Mouse (Mus musculus) left cerebral cortex, postnatal 25 days (tissue): ENCODE data around the gene Olah. TPM values are rescaled to one million over a fixed set of nuclear protein-coding genes. Genes with fewer than 3 reads are reported as not detected.
"Not testable (repeated sequence)": the region's sequence is repeated elsewhere in the genome, so short reads cannot be mapped to it uniquely, and the experiment has no call there.

Source experiments
- DNase-seq, 2 experiments: peaks; one replicate each; pipeline ENCODE4 v3.0.0; 2022; ENCODE audit warnings: low spot score in 2 of 2, mixed read lengths in 1 of 2
- intact Hi-C: fragments of 180-260 bp; cut with DNase I; formaldehyde crosslinking; loops from one replicate; pipeline ENCODE4 v1.15.1; 2025
- total RNA-seq, 2 experiments: library from RNA; stranded (reverse); gene quantifications; 2 replicates each; pipeline ENCODE4 v1.2.3; 2021

Gene Olah
- under 1 TPM in 1 of 2 experiments, not detected in 1; 0.18 TPM for total RNA-seq

DNA sequence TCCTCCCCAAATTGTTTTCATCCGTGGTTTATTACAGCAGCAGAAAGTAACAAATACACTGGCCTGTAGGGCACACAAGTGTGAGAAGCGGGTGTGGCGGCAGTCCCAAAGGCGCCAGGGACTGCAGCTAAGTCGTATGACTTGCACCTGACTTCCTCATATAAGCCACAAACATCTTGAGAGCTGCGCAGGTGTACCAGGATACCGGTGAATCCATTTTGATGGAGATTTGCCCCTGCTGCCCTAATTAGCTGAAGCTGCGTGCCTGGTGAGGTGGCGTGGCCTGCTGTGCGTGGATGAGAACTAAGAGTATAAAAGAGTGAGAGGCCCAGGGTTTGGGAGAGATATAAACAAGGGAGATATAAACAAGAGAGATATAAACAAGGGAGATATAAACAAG is at the start of gene Olah:
TSS of gene Olah (minus strand) at position 101 of the 400 bp plus-strand sequence.
- intact Hi-C loops, DNase-seq: not testable (repeated sequence)

DNA sequence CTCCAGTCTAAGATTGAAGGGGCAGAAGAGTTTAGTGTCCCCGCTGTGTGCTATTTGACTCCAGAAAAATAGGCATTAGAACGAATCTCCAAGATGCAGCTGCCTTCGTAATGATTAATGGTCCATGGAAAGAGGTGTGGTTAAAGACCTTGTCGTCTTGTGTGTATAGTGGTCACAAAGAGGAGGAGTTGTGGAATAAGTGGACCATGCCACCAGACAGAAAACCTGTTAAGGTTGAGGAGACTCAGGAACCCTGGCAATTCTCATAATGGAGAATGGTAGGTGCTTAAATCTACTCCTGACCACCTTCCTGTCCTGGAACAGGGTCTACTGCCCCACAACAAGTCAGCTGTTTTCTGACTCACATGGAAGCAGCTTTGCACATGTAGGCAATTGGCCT is 49.0 kb upstream of the Olah start:
- DNase-seq, result no peak
- intact Hi-C loops, result no loop called here

GRCm38 (mm10) chr2:3444206-3444605 is 47.2 kb upstream of the Olah start:
- intact Hi-C loops, result no loop called here
- DNase-seq, result peak in 1 of 2 experiments; percentile 19

- intact Hi-C loops, result no loop called here
- DNase-seq, result no peak
These were observed 40.9 kb upstream of the Olah start for GRCm38 (mm10) chr2:3437956-3438355.

- intact Hi-C loops, result no loop called here
- DNase-seq, result no peak
These were observed 38.5 kb upstream of the Olah start for GRCm38 (mm10) chr2:3435369-3436061.

DNA sequence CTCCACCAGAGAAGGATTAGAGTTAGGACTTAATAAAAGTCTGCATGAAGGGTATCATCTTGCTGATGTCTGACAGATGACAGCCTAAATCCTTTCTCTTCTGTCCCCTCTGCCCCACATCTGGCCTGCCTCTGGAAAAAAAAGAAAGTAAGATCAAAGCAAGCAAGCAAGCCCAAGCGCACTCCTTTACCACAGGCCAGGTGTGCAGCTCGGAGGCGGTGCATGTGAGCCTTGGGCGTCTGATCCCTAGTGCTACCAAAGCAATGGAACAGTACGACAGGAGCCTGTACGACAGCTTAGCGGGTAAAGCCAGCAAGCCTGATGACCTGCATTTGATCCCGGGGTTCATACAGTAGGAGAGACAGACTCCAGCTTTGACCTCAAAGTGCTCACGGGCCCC is 33.9 kb upstream of the Olah start:
- intact Hi-C loops, result no loop called here
- no peak for DNase-seq

DNA sequence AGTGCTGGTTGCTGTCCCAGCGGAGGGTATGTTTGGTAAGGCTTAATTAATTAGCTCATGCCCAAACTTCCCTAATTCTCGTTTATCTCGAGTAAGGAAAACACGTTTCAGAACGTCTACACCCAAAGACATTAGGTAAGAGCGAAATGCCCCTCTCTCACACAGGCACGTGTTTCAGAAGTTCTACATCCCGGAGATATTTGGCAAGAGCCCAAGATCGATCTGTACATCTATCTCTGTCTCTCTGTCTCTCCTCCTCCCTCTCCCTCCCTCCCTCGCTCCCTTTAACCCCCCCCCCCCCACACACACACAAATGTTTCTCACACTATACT is 27.5 kb upstream of the Olah start:
- no peak for DNase-seq
- intact Hi-C loops, result loop anchor here (2.0 kb wide), 1 partner anchor 50 kb away; the partner anchor contains the start of gene Suv39h2

DNA sequence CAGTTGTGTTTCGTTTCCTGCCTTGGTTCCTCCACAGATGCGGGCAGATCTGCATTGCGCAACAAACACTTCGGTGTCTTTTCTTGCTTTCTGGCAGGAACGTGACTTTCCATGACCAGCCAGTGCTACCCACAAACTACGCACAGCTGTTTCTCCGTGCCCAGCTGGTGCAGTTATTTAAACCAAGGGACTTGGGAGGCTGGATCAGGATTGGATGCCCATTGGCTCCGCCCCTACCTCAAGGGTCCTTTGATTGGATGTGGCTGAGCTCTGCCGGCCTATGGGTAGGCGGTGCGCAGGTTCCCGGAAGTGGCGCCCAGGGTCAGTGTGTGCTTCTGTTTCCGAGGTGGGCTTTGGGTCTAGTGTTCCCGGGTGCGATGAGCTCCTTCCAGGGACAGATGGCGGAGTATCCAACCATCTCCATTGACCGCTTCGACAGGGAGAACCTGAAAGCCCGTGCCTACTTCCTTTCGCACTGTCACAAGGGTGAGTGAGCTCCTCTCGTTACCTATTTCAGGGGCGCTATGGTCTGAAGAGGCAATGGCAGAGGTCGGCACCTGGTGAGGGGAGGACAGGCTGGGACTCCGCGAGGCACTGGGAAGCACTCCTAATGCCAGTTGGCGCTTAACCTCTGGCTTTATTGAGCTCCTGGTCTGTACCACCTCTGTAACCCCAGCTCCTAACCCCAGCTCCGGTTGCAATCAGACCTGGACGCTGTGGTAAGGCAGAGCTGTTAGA is 27.0 kb upstream of the Olah start, which contains the start of gene Dclre1c:
TSS of gene Dclre1c (plus strand) at position 291 of the 738 bp plus-strand sequence.
- intact Hi-C loops, result loop anchor here (2.0 kb wide), 1 partner anchor 51 kb away; the partner anchor contains the start of gene Suv39h2
- DNase-seq, result peak; percentile 91 to 97

DNA sequence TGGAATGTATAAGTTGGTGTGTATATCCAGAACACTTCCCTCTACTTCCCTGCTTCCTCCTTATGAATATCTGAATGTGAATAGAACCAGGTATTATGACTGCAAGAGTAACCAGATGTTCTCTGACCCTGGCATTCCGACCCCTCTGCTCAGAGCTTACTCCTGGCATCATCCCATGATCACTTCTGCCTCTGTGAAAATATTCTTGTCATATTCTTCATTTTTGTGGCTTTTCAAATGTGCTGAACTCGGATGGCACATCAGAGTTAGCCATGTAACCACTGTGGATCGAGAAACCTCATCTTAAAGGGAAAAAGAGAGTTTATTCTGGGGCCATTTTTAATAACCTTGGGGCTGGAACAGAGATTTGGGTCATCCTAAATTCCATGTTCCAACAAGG is 25.5 kb upstream of the Olah start, which contains the start of gene Meig1:
TSS of gene Meig1 (minus strand) at position 101 of the 400 bp plus-strand sequence.
- intact Hi-C loops, result no loop called here
- no peak for DNase-seq

DNA sequence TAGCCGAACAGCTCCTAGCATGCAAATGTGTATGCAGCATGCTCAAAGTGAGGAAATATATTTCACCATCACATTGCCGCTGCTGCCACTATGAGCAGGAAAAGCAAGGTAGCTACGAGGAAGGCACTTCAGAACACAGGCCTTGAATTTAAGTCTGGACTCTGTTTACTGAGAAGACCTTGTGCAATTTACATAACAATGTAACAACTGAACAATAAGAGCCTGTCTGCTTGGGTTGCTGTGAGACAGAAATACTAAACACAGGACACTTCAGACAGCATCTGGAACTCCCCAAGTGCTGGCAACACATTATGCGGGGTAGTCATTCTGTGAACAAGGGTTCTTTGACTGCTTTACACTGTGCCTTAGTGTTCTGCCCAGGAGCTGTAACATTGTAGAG is 23.1 kb upstream of the Olah start:
- intact Hi-C loops, result no loop called here
- DNase-seq, result peak in 1 of 2 experiments; percentile 25

DNA sequence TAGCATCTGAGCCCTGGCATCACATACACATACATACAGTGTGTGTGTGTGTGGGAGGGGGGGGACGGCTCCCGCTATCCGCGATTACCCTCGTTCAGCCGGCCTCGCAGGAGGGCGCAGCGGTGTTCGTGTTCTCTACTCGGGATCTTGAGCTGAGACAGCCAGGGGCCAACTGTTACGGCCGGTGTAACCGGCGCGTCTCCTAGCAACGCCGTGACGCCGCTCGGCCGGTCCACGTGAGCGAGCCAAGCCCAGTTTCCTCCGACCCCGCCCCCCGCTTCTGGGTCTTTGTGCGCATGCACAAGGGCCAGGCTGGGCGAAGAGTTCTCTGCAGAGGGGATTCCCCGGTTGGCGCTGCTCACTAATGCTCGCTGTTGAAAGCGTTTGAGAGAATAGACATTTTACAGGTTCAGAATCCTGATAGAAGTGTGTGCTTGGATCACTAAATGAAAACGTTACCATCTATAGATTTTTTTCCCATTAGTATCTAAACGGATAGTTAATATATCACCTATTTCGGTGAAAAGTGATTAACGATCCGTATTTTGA is 21.9 kb upstream of the Olah start:
- intact Hi-C loops, result loop anchor here (5.0 to 10.0 kb wide), 2 partner anchors 93 to 304 kb away; partner anchors contain the start of genes Cdnf, Fam171a1, Gm45902 and Hspa14
- peak; percentile 94 to 97 for DNase-seq

GRCm38 (mm10) chr2:3415676-3416075 is 18.7 kb upstream of the Olah start:
- intact Hi-C loops, result loop anchor here (2.0 to 10.0 kb wide), 3 partner anchors 67 to 301 kb away; partner anchors contain the start of genes Cdnf, Fam171a1, Gm45902 and Hspa14
- no peak for DNase-seq

GRCm38 (mm10) chr2:3414241-3414640 is 17.2 kb upstream of the Olah start:
- intact Hi-C loops, result loop anchor here (2.0 to 10.0 kb wide), 2 partner anchors 65 to 299 kb away; partner anchors contain the start of gene Fam171a1
- DNase-seq, result peak; percentile 46 to 64

DNA sequence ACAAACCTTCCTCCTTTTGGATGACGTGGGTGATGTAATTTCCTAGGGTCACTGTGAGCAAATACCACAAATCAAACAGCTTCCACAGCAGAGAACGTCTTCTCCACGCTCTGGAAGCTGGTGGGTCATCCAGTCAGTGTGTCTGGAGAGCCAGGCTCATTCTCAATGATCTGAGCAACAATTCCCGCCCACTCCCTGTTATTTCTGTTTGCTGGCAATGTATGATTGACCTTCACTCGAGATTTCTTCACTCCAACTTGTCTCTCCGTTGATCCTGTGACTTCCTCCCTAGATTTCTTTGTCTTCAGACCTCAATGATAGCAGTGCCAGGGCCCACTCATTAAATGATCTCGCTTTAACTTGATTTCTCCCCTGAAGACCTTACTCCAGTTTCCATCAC is 10.7 kb upstream of the Olah start:
- DNase-seq, result no peak
- intact Hi-C loops, result no loop called here

DNA sequence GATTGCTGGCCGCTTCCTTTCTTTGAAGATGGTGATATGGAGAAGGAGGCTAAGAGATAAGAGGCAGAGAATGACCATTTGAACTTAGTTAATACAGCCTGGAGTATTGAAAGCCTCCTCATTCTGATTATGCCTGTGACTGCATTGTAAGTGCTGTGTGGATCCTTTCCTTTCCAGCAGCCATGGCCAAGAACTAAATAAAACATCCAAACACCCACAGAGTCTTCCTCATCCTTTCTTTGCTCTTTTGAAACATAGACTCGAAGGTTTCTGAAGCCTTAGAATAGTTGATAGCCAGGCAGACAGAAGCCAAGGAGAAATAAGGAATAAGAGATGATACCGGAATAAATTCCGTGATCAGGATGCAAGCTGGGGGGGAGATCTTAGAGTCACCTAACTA is 9.0 kb upstream of the Olah start:
- DNase-seq, result peak in 1 of 2 experiments; percentile 59
- intact Hi-C loops, result no loop called here

DNA sequence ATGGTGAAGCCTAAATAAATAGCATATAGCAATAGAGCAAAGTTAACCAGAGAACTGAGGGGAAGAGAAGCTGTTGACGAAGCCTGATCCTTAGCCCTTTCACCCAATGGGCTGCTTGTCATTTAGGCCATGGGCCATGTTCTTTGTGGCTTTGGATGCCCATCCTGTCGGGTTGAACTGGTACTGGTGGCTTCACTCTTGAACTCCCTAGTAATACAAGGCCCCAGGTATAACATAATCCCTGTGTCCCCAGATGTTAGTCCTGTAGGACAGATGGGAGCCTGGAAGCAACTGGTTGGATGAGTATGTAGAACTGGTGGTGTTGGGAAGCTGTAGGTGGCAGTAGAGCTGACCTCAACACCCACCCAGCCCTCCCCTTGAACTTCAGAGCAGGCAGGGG is 5.1 kb downstream of the Olah start:
- no peak for DNase-seq
- intact Hi-C loops, result no loop called here

DNA sequence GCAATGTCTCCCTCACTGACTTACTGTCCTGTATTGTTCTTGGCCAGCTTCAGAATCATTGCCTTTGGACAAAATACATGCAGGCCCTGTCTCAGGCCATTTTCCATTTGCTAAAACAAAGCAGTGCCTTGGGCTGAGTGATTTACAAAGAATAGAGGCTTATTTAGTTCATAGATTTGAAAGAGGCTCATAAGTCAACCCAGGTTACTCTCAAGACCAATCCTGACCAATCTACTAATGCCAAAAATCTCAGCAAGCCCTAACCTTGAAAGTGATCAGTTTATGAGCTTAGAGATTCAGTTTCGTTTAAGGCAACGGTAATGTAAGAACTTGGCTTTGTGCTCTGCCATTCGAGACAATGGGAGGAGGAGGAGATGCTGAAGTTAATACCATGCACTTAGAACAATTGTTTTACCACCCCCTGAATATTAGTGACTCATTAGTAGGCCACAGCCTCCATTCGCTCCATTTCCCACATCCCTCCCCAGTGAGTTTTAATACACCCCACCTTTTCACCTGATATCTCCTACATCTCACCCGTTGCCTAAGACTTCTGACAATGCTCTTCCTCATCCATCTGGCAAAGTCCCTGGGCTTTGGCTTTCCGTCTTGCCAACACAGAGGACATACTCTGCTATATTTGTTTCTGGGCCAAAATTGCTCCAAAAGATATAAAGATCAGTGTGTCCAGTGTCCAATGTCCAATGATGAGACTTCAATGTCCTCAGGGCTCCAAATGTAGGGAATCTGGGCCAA is 9.7 kb downstream of the Olah start:
- intact Hi-C loops, result no loop called here

GRCm38 (mm10) chr2:3365127-3365526 is 31.9 kb downstream of the Olah start:
- DNase-seq, result no peak
- intact Hi-C loops, result no loop called here

More for the DNA sequence above, 9.7 kb downstream of the Olah start:
- DNase-seq, result no peak

DNA sequence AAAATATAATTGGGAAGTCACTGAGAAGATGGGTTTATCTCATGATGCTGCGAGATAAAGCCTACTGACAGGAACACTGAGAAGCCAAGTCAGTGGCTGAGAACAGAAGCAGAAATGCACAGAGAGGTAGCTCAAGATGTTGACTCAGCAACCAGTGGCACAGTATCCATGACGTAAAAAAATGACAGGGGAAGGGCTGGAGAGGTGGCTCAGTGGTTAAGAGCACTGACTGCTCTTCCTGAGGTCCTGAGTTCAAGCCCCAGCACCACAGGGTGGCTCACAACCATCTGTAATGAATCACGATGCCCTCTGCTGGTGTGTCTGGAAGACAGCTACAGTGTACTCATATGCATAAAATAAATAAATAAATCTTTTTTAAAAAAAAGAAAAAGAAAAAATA is 35.9 kb downstream of the Olah start:
- intact Hi-C loops, result no loop called here
- no peak for DNase-seq

DNA sequence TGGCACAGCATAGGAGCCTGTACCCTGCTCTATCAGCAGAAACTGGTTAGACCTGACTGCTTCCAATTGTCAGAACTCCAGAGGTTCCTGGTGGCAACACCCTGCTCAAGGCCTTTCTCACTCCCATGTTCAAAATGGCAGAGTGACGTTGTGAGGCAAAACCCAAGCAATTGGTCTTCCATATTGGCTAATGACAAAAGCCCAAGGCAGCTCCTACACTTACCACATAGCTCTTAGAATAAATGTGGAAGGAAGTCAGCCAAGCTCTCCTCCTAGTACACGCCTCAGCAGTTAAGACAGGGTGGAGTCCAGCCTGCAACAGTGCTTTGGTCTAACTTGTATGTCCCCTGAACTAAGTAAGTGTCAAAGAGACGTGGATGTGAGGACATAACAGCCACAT is 39.1 kb downstream of the Olah start:
- DNase-seq, result no peak
- intact Hi-C loops, result loop anchor here (10.0 kb wide), 1 partner anchor 407 kb away; no protein-coding TSS in a partner anchor
